Mouse (Mus musculus): ENCODE results near the gene Anapc11. TPM values are rescaled to one million over a fixed set of nuclear protein-coding genes. Genes with fewer than 3 reads are reported as not detected.

Anapc11 gene
- polyA plus RNA-seq, 1 experiment from 2014 or later, result 208 TPM

GRCm38 (mm10) chr11:120624680-120625111 lies 26.5 kb downstream of the Anapc11 start:
- no peaks in the 10 kb centered on the region for H3K9me3 ChIP-seq (ENCODE audit: control insufficient read depth, low read length)
- H3K27me3 ChIP-seq (replicated peaks; ENCODE audit: control insufficient read depth, insufficient read depth, low read length), result no peaks in the 10 kb centered on the region
- peaks cover 48% of the 10 kb centered on the region for H3K4me1 ChIP-seq (replicated peaks; ENCODE audit: control insufficient read depth, insufficient read depth, low read length)
- WGBS, result under 1% methylated on average over 46 of the region's 53 CpGs
- peak overlapping the region; percentile 100 for H3K4me3 ChIP-seq (ENCODE audit: low read depth, low read length)
- peak overlapping the region; percentile 81 for H3K4me2 ChIP-seq
- peak overlapping the region; percentile 97 for H3K9ac ChIP-seq (ENCODE audit: low read depth, low read length)
- peaks cover 34% of the 10 kb centered on the region for H3K36me3 ChIP-seq (ENCODE audit: control insufficient read depth, insufficient read depth, low read length)
- DNase-seq (ENCODE audit: low spot score), result peak; percentile 83
- H3K27ac ChIP-seq (ENCODE audit: low read depth, low read length), result peak overlapping the region; percentile 97
- peak; percentile 76 for ATAC-seq (replicated peaks; ENCODE audit: low FRiP score)

DNA sequence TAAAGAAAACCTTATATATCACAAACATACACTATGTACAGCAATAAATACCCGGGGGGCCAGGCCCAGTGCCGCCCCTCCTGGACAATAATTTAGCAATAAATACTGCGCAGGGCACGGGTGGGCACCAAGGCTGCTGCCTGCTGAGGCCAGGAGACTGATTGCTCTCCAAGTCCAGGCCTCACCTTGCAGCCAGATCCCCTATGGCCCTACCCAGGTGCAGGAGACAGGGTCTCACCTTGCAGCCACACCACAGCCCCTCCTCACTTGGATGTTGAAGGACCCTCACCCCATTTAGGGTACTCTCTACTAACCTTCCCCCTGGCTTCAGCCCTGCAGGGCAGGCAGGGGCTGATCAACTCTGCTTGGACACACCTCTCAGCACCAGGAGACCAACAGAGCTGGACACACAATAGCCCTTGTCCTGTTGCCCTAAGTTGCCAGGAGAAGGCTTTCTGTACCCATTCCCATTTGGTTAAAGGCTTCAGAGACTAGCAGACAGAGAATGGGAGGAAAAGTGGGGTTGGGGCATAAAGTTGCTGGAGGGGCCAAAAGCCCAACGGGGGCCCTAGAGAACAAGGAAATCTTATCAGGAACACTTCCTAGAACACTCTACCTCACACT lies 27.0 kb downstream of the Anapc11 start, which contains the start of gene Sirt7:
Gene Sirt7, minus strand, starts transcription at position 89 of the 624 bp plus-strand sequence.
- peaks cover 54% of the 10 kb centered on the region for H3K4me1 ChIP-seq (replicated peaks; ENCODE audit: control insufficient read depth, insufficient read depth, low read length)
- ATAC-seq (replicated peaks; ENCODE audit: low FRiP score), result peak; percentile 18
- H3K36me3 ChIP-seq (ENCODE audit: control insufficient read depth, insufficient read depth, low read length), result peaks cover 30% of the 10 kb centered on the region
- no peaks in the 10 kb centered on the region for H3K9me3 ChIP-seq (ENCODE audit: control insufficient read depth, low read length)
- H3K4me2 ChIP-seq, result peak within 1 kb of the TSS; percentile 81
- peak within 1 kb of the TSS; percentile 97 for H3K27ac ChIP-seq (ENCODE audit: low read depth, low read length)
- H3K9ac ChIP-seq (ENCODE audit: low read depth, low read length), result peak within 1 kb of the TSS; percentile 97
- 18% methylated on average over 5 of the region's 5 CpGs for WGBS
- no peak for DNase-seq (ENCODE audit: low spot score)
- peak within 1 kb of the TSS; percentile 100 for H3K4me3 ChIP-seq (ENCODE audit: low read depth, low read length)
- H3K27me3 ChIP-seq (replicated peaks; ENCODE audit: control insufficient read depth, insufficient read depth, low read length), result no peaks in the 10 kb centered on the region

- H3K9ac ChIP-seq (ENCODE audit: low read depth, low read length), result no peak overlapping the region
- no peak overlapping the region for H3K4me3 ChIP-seq (ENCODE audit: low read depth, low read length)
- 0 out of 2 replicates have a peak overlapping the region, but pooled peaks have one; percentile 46 for H3K4me2 ChIP-seq
- peaks cover 70% of the 10 kb centered on the region for H3K4me1 ChIP-seq (replicated peaks; ENCODE audit: control insufficient read depth, insufficient read depth, low read length)
- no peak for ATAC-seq (replicated peaks; ENCODE audit: low FRiP score)
- no peak for DNase-seq (ENCODE audit: low spot score)
- H3K9me3 ChIP-seq (ENCODE audit: control insufficient read depth, low read length), result no peaks in the 10 kb centered on the region
- peaks cover 17% of the 10 kb centered on the region; the same call in 1 of the 2 replicates for H3K36me3 ChIP-seq (ENCODE audit: control insufficient read depth, insufficient read depth, low read length)
- peak overlapping the region; percentile 63 for H3K27ac ChIP-seq (ENCODE audit: low read depth, low read length)
- no peaks in the 10 kb centered on the region for H3K27me3 ChIP-seq (replicated peaks; ENCODE audit: control insufficient read depth, insufficient read depth, low read length)
- WGBS, result 87% methylated on average over 11 of the region's 11 CpGs
Observed at GRCm38 (mm10) chr11:120626785-120627467, 28.7 kb downstream of the Anapc11 start.

DNA sequence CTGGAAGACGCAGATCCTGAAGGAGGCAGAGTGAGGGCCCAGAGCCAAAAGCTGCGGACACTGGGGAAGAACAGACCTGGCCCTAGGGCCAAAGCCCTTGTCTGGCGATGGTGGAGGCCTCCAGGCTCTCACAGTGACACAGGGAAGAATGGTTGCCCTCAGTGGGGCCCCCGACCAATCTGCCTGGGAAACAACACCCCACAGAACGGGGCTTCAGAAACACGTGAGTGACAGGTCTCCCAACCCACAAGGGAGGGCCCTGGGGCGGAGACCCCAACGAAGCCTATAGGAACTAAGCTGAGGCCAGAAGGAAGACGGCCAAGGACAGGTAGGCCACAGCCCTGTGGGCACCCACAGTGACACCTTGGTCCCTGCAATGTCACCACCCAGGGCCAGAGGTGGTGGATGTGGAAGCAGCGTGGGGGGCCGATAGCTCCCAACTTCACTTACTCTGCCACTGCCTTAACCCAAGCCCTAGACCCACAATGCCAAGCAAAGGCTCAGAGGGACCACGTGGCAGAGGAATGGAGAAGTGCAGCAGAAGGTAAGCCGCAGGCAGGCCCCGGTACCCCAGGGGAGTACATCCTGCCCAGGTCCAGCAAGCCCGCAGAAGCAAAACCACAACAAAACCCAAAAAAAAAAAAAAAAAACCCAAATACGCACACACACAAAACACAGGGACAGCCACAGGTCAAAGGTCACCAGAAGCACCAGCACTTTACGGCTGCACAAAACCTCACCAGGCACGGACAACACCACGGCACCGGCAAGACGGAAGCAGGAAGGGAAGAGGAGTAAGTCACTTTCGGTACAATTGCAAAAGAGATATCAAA lies 29.5 kb downstream of the Anapc11 start:
- Histone ChIP-seq H3K4me1 (replicated peaks; ENCODE audit: control insufficient read depth, insufficient read depth, low read length) (peaks cover 75% of the 10 kb centered on the region), H3K4me2 (peak overlapping the region; percentile 46), H3K27me3 (replicated peaks; ENCODE audit: control insufficient read depth, insufficient read depth, low read length) (no peaks in the 10 kb centered on the region), H3K27ac (ENCODE audit: low read depth, low read length) (peak overlapping the region; percentile 63), H3K36me3 (ENCODE audit: control insufficient read depth, insufficient read depth, low read length) (peaks cover 15% of the 10 kb centered on the region; the same call in 1 of the 2 replicates), H3K9ac (ENCODE audit: low read depth, low read length) (peak overlapping the region; percentile 47; the same call in 1 of the 2 replicates), H3K4me3 (ENCODE audit: low read depth, low read length) (peak overlapping the region; percentile 25; the same call in 1 of the 2 replicates), H3K9me3 (ENCODE audit: control insufficient read depth, low read length) (no peaks in the 10 kb centered on the region)
- ATAC-seq (replicated peaks; ENCODE audit: low FRiP score) (no peak), DNase-seq (ENCODE audit: low spot score) (no peak)
- 55% methylated on average over 22 of the region's 22 CpGs for WGBS

DNA sequence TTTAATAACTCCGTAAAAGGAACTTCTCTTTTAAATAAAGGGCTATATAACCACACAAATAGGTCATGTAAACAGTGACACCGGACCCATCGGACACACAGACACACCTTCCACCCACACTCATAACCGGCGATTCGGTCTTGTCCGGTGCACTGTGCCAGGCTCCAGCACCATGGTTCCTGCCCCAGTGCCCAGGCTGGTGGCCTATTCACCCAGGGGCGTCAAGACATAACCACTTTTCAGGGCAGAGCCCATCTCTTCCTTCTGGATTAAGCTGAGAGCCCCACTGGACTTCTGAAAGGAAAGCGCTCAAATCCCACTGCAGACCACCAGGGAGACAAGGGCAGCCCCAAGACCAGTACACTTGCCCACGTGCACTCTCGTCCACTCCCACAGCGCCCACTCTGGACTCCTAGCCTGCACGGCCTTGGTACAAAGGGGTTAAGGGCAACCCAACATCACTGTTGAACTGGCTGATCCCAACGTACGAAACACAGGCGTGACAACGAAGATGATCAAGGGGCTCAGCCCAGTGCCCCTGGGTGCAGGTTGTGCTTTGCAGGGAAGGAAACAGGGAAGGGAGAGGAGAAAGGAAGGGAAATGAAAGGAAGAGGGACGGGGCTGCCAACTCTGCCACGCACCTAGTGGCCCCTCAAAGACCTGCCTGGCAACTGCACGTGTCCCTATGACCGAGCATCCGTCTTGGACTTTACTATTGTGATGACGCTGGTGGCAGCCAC lies 30.6 kb downstream of the Anapc11 start:
- ATAC-seq (replicated peaks; ENCODE audit: low FRiP score), result no peak
- peaks cover 11% of the 10 kb centered on the region; the same call in 1 of the 2 replicates for H3K36me3 ChIP-seq (ENCODE audit: control insufficient read depth, insufficient read depth, low read length)
- peak overlapping the region; percentile 95 for H3K4me2 ChIP-seq
- H3K4me1 ChIP-seq (replicated peaks; ENCODE audit: control insufficient read depth, insufficient read depth, low read length), result peaks cover 70% of the 10 kb centered on the region
- no peaks in the 10 kb centered on the region for H3K27me3 ChIP-seq (replicated peaks; ENCODE audit: control insufficient read depth, insufficient read depth, low read length)
- H3K4me3 ChIP-seq (ENCODE audit: low read depth, low read length), result peak overlapping the region; percentile 78
- no peak overlapping the region for H3K27ac ChIP-seq (ENCODE audit: low read depth, low read length)
- H3K9me3 ChIP-seq (ENCODE audit: control insufficient read depth, low read length), result no peaks in the 10 kb centered on the region
- peak overlapping the region; percentile 31 for H3K9ac ChIP-seq (ENCODE audit: low read depth, low read length)
- WGBS, result 89% methylated on average over 23 of the region's 23 CpGs
- DNase-seq (ENCODE audit: low spot score), result no peak

DNA sequence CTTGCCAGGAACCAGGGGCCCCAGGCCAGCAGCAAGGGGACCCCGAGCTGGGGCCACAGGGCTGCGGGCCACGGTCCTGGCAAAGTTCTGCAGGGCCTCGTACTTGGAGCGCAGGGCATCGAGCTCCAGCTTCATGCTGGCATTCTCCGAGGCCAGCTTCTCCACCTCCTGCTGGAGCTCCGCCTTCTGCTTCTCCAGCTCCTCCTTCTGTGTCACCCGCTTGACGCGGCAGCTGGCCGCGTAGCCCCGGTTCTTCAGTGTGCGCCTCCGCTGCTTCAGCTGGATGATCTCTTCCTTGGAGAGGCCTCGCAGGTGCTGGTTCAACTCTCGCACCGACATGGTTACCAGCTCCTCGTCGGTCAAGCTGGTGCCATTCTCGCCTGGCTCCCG lies 31.1 kb downstream of the Anapc11 start:
- Histone ChIP-seq H3K4me2 (peak overlapping the region; percentile 95), H3K27ac (ENCODE audit: low read depth, low read length) (peak overlapping the region; percentile 94), H3K27me3 (replicated peaks; ENCODE audit: control insufficient read depth, insufficient read depth, low read length) (no peaks in the 10 kb centered on the region), H3K36me3 (ENCODE audit: control insufficient read depth, insufficient read depth, low read length) (peaks cover 11% of the 10 kb centered on the region; the same call in 1 of the 2 replicates), H3K9ac (ENCODE audit: low read depth, low read length) (peak overlapping the region; percentile 92), H3K4me3 (ENCODE audit: low read depth, low read length) (peak overlapping the region; percentile 78), H3K9me3 (ENCODE audit: control insufficient read depth, low read length) (no peaks in the 10 kb centered on the region), H3K4me1 (replicated peaks; ENCODE audit: control insufficient read depth, insufficient read depth, low read length) (peaks cover 72% of the 10 kb centered on the region)
- ATAC-seq (replicated peaks; ENCODE audit: low FRiP score) (no peak), DNase-seq (ENCODE audit: low spot score) (no peak)
- 55% methylated on average over 23 of the region's 23 CpGs for WGBS

DNA sequence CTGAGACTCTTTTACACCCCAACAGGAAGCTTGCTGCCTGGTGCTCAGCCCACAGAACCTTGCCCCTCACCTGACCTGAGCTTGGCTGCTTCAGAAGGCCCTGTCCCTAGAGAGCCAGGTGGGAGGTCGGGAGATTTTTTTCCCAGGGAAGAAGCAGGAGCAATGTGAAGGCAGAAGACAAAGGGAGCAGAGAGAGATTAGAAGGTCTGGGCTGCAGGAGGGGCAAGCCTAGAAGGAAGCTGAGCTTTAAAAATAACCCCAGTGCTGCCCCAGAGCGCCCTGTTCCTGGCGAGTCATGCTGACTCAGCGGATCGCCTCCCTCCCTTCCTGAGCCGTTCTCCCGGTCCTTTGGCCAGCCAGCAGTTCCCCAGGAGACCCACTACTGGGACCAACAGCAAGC lies 31.7 kb downstream of the Anapc11 start:
- peaks cover 11% of the 10 kb centered on the region; the same call in 1 of the 2 replicates for H3K36me3 ChIP-seq (ENCODE audit: control insufficient read depth, insufficient read depth, low read length)
- peak overlapping the region; percentile 94 for H3K27ac ChIP-seq (ENCODE audit: low read depth, low read length)
- no peaks in the 10 kb centered on the region for H3K27me3 ChIP-seq (replicated peaks; ENCODE audit: control insufficient read depth, insufficient read depth, low read length)
- ATAC-seq (replicated peaks; ENCODE audit: low FRiP score) (0 out of 2 replicates have a peak, but pooled peaks have one; percentile 14), DNase-seq (ENCODE audit: low spot score) (no peak)
- H3K9me3 ChIP-seq (ENCODE audit: control insufficient read depth, low read length), result no peaks in the 10 kb centered on the region
- H3K4me3 ChIP-seq (ENCODE audit: low read depth, low read length), result peak overlapping the region; percentile 78
- peak overlapping the region; percentile 95 for H3K4me2 ChIP-seq
- H3K4me1 ChIP-seq (replicated peaks; ENCODE audit: control insufficient read depth, insufficient read depth, low read length), result peaks cover 73% of the 10 kb centered on the region
- WGBS, result 21% methylated on average over 7 of the region's 7 CpGs
- H3K9ac ChIP-seq (ENCODE audit: low read depth, low read length), result peak overlapping the region; percentile 92

Measured in liver, embryonic 11.5 days (tissue).